Mouse (Mus musculus) embryonic fibroblast, embryonic 13.5 days (primary cell): Measurements from ENCODE around the gene Pabpc6.

Experiments
- CTCF ChIP-seq: IDR thresholded peaks from 2 replicates; pipeline ENCODE4 v1.5.1; 2011; ENCODE audit warnings: mild to moderate bottlenecking, control low read depth, low read length, moderate library complexity, borderline replicate concordance; ENCODE audit not compliant: insufficient read depth
- POLR2A ChIP-seq: IDR thresholded peaks from 2 replicates; pipeline ENCODE4 v1.6.1; 2011; ENCODE audit warnings: low read depth, mild to moderate bottlenecking, control low read depth, low read length, moderate library complexity

DNA sequence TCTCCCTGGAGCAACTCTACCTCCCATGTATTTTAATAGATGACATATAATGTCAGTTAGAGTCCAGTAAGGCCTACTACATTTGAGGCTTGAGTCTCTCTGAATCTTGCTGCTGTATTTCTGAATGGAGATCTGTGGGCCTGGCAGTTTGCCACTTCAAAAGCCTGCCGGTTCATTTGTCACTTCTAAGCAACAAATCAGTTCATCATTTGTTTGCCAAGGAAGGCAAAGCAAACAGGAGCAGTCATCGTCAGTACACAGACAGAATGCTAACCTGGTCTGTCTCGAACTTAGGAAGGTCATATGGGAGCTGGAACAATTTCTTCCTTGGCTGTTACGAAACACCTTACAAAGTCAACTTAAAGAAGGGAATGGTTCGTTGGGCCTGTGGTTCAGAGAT lies 37.4 kb downstream of the Pabpc6 start:
- TF ChIP-seq CTCF (no peak), POLR2A (no peak)
